Mouse (Mus musculus) retina, embryonic 14.5 days (tissue): ENCODE measurements around the gene Dmrtb1.

ENCODE experiments used
- DNase-seq: peaks from one replicate; pipeline ENCODE4 v3.0.0-alpha.2; 2015; ENCODE audit warnings: low spot score

Gene Dmrtb1

DNA sequence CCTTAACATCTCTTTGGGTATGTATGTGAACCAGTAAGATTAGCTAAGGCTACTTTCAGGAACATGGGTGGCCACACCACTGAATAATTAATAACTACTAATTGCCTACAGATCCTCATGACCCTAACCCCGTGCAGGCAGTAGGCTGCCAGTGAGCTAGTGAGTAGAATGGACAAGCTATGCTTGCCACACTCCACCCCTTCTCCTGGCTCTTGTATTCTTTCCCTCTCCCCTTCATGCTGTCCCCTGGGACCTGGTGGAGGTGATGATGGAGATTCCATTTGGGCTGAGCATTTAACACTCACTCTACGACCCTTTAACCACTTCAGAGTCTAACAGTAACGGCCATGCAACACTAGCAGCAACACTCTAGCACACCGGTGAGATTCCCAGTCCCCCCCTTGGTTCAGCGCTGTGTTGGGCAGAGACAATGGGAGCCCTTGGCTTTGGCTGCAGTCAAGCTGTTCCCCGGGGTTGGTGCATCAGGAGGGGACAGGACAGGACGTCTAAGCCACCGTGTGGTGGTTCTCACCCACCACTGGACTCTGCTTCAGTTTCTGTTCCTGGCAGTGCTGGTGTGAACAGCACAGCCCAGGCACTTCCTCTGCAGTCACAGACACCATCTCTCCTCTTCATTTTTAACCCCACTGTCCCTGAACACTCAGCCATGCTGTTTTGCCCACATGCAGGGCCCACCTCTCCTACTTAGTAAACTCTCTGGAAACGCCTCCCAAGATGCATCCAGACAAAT is 2.8 kb downstream of the Dmrtb1 start:
- DNase-seq, result peak; percentile 28

DNA sequence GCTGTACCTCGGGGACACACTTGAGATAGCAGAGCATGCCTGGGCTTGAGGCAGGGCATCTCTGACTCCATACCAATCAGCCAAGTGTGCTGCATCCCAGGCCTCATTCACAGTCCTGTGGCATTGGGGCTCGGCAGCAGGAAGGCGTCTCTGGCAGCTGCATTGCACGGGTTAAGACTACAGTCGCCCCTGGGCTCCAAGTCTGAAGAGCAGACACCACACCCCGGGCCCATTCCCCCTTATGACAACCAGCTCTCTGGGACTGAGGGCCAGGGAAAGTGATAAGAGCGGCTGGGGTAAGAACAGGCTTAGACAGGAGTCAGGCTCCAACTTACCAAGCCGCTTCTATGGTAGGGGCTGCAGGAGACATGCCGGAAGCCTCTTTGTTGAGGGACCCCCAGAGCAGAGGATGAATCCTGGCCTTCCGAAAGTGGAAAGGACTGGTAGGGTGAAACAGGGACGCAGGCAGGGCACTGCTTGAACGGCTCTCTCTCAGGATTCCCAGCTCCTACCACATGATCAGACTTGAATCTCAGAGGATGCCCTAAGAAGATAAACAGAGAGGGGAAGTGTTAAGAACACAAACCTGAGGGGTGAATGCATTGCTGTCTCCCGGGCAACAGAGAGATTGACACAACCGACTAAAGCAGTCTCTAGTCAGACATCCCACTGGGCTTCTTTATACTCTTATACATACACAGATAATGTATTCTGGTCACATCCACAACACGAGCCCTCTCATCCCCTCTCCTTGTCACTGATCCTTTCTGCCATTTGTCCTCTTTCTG is 3.5 kb downstream of the Dmrtb1 start:
- DNase-seq, result no peak

- no peak for DNase-seq
Measured at GRCm38 (mm10) chr4:107675645-107676044, 8.4 kb downstream of the Dmrtb1 start.

- DNase-seq, result no peak
Measured at GRCm38 (mm10) chr4:107674322-107674644, 9.7 kb downstream of the Dmrtb1 start.

DNA sequence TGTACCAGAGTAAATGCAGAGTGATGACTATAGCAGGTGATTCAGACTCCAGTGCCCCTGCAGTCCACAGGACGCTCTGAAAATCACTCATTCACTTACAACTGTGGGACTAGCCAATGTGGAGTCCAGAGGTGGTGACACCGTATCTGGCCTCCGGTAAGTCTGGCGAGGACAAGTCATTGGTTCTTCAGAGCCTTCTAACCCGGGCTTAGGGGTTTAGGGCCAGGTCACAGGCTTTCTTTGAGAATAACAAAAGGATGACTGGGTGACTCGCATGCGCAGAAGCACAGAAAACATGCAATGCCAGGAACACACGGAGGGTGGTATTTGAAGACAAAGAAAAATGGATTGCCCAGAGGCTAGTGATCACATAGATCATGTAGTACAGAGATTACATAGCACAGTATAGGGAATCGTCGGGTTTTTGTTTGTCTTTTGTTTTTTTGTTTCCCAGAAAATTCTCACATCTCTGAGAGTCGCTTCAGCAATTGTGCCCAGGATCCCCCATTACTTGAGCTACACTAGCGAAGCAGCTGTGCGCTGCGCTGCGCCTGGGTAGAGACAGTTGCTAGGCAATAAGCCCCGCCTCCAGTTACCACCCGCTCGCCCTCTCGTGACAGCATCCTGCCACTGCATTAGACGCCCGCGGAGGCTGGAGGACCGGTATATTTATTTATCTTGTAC is 10.2 kb downstream of the Dmrtb1 start:
- peak; percentile 96 for DNase-seq

DNA sequence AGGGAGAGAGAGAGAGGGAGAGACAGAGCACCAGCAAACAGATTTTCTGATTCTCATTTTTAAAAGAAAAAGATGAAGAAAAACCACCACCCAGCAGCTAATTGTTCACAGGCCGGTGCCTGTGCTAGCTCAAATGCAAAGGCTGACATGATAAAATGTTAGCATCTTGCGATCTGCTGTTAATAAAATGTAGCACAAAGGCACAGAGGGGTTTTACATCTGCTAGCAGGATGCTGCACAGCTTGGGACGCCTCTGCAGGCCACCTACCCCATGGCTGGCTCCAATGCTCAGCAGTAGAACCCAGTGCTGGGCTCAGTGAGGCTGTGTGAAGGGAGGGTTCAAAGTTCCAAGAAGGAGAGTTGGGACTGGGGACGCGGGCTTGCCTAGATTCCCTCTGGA is 13.3 kb downstream of the Dmrtb1 start:
- DNase-seq, result no peak

- no peak for DNase-seq
Measured at GRCm38 (mm10) chr4:107668514-107668913, 15.5 kb downstream of the Dmrtb1 start.

DNA sequence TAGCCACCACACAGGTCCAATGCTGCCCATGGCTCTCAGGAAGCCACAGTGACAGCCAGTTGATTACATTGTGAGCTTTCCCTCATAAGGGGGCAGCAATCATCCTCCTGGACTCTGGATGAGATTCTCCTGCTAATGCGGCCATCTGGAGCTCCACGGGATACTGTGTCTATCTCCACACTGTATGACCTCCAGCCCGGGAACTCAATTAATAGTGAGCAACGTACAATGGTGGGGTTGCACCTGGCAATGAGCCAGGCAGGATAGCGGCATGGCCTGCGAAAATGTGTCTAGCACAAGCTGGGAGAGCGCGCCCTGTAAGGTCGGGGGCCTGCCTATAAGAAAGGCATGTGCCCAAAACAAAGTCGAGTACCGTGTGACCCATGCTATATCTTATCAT is 23.4 kb downstream of the Dmrtb1 start:
- DNase-seq, result peak; percentile 46

GRCm38 (mm10) chr4:107653280-107653643 is 30.8 kb downstream of the Dmrtb1 start:
- DNase-seq, result no peak

DNA sequence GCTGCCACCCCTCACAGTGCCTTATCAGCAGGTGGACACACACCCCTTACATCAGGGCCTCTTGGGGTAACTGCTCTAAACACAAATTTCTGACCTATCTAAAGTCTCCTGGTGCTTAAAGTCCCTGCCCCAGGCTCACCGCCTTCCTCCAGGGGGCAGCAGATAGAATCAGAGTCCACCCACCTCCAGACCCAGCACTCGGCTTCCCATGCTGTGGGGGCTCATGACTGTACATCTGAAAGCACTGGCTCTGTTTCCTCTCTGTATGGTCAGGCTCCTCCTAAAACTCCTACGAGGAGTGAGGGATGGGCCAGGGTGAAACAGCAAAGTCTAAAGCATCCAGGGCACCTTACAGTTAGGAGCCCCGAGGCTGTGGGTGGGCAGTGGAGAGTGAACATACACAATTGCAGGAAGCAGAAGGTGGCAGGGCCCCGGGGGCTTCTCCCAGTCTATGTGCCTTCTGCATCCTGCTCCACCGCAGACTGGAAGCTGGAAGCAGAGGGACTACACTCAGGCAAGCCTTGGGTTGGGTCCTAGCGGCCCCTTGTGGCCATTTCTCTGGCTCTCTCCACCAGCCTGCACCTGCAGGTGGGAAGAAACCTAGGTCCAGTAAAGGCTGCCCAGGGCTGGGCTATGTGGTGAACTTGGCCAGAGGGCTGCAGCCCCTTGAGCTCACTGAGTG is 31.3 kb downstream of the Dmrtb1 start:
- DNase-seq, result peak; percentile 95

DNA sequence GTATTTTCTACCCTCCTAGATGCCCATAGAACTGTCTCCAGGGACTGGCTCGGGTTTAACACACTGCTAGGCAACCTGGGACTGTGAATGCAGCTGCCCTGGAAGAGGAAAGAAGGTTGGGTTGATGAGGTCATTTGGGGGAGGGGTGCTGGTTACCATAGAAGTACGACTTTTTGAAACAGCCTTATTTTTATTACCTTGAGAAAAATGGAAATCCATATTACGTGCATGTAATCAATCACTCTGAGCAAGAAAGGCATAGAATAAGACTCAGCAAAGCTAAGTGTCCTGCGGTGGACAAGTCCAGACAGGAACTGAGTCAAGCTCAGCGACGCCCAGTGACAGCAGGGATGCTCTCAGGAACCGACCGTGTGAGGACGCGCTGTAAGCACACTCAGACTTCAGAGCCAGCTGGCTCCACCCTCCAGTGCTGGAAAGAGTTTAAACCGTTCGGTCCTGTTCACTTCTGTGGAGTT is 33.0 kb downstream of the Dmrtb1 start:
- DNase-seq, result peak; percentile 46

DNA sequence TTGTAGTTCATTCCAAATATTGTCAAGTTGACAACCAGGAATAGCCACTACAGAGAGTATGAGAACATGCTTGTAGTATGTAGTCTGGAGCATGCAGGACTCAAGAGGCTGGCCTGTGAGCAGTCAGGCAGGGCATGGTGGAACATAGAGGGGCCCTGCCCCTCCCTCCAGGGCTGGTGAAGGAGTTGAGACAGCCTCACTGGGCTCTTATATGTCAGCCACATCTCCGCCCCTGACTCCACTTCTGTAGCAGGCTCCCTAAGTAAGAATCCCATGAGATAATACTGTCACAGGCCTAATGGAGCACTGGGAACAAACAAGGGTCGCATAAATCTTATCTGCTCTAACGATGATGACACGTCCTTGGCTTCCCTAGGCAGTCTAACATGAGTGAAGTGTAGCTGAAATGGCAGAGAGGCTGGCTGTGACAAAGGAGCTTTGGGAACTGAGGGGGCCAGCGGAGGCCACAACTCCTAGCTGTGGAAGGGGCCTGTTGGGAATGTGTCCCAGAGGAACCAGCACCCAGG is 35.0 kb downstream of the Dmrtb1 start:
- no peak for DNase-seq

DNA sequence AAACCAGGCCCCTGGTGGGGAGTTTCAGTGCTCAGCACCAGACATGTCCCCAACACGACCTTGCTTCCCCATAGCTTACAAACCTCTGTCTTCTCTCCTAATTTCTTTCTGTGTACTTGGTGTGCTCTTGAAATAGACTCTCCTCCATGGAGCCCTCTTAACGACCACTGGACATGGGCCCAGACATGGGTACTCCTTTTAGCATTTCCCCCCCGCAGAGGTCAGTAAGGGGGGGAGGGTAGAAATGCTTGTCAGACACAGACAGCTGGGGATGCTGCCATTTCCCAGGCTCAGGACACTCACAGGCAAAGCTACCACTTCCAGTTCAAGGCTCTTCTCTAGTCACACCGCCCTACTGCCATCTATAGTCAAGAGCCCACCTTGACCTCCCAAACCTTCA is 42.4 kb downstream of the Dmrtb1 start:
- no peak for DNase-seq

DNA sequence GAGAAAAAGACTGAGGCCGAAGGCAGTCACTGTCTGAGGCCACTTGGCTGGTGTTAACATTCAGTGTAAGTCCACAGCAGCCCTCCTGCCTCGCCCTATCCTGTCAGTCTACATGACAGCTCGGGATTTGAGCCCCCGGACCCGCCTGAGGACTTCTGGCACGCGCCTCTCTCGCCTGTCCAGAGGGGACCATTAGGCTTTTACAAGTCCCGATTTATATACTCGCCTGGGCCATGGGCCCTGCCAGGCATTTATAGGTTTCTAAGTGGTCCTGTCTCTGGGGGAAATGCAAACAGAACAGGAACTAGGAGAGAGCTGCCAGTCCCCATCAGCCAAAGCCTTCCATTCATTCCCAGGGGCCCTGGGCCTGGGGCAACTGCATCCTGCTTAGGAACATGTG is 45.7 kb downstream of the Dmrtb1 start:
- DNase-seq, result no peak

GRCm38 (mm10) chr4:107637670-107638069 is 46.4 kb downstream of the Dmrtb1 start:
- DNase-seq, result peak; percentile 65

- DNase-seq, result no peak
Measured at GRCm38 (mm10) chr4:107636099-107636498, 47.9 kb downstream of the Dmrtb1 start.

GRCm38 (mm10) chr4:107634631-107635030 is 49.4 kb downstream of the Dmrtb1 start:
- no peak for DNase-seq

DNA sequence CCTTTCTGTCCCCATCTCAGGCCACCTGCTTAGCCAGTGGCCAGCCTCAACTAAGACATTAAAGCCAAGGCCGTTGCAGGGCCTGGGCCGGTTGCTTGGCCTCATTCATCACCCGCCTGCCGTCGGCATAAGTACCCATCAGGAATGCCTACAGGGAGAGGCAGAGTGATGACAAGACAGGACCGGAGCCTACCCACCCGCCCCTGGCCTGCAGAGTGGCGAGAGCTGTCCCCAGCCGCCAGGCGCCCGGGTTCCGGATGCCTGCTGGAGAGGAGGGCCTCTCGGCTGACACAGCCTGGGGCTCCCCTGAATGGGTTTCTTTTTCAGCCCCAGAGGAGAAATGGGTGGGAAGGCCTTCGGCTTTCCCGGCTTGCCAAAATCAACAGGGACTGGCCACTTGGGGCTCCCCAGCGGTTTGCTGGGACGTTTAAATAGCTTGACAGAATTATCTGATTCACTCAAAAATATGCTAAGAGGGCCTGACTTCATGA is 55.1 kb downstream of the Dmrtb1 start:
- no peak for DNase-seq

GRCm38 (mm10) chr4:107628226-107628625 is 55.8 kb downstream of the Dmrtb1 start:
- DNase-seq, result no peak
